Mouse (Mus musculus) small intestine, adult 2 months (tissue): Measurements from ENCODE around the gene Ncoa5. TPM values are rescaled to one million over a fixed set of nuclear protein-coding genes. Genes with fewer than 3 reads are reported as not detected.

Source experiments
- H3K27ac ChIP-seq: fragments of 200-500 bp; 2 replicates; pipeline ENCODE4 v1.5.1; 2012; ENCODE audit warnings: low read depth, low read length, control low read depth, inconsistent platforms; ENCODE audit not compliant: insufficient read depth
- H3K27me3 ChIP-seq: fragments of 200-500 bp; 2 replicates; pipeline ENCODE4 v1.6.1; 2012; ENCODE audit warnings: mild to moderate bottlenecking, moderate library complexity, low read length, inconsistent platforms; ENCODE audit not compliant: control insufficient read depth, insufficient read depth
- H3K36me3 ChIP-seq: fragments of 200-500 bp; 2 replicates; pipeline ENCODE4 v1.6.1; 2012; ENCODE audit warnings: mild to moderate bottlenecking, low read length, control low read depth, inconsistent platforms; ENCODE audit not compliant: control insufficient read depth, insufficient read depth
- H3K4me1 ChIP-seq: fragments of 200-500 bp; 2 replicates; pipeline ENCODE4 v1.6.1; 2012; ENCODE audit warnings: low read length, inconsistent platforms, mixed read lengths; ENCODE audit not compliant: control insufficient read depth, insufficient read depth, insufficient read length
- H3K4me3 ChIP-seq: fragments of 200-500 bp; 2 replicates; pipeline ENCODE4 v1.5.1; 2012; ENCODE audit warnings: low read depth, mild to moderate bottlenecking, control low read depth, inconsistent platforms, low read length, moderate library complexity
- CTCF ChIP-seq: fragments of 200-500 bp; IDR thresholded peaks from 2 replicates; pipeline ENCODE4 v1.5.1; 2012; ENCODE audit warnings: low read depth, mild to moderate bottlenecking, control low read depth, inconsistent platforms, low read length, moderate library complexity, mixed read lengths; ENCODE audit not compliant: insufficient replicate concordance, insufficient read length; ENCODE audit errors: extremely low read depth
- POLR2A ChIP-seq: fragments of 200-500 bp; IDR thresholded peaks from 2 replicates; pipeline ENCODE4 v1.6.1; 2012; ENCODE audit warnings: low read depth, mild to moderate bottlenecking, control low read depth, inconsistent platforms, low read length, moderate library complexity
- WGBS: fragments of 180-500 bp; shearing (Covaris S2); methylation state at CpG from one replicate; pipeline ENCODE4 v1.1.7; 2018; 5-methylcytosine and 5-hydroxymethylcytosine counted together
- polyA plus RNA-seq: library from polyadenylated mRNA; depleted of rRNA; stranded (reverse); fragments of >200 nt; gene quantifications from 2 replicates; pipeline ENCODE4 v1.2.3, GENCODE M21; 2012

The Ncoa5 gene
- polyA plus RNA-seq, 1 experiment, result 16.5 TPM

- no peak overlapping the region for H3K4me3 ChIP-seq
- H3K27me3 ChIP-seq, result no peaks in the 10 kb centered on the region
- TF ChIP-seq CTCF, result no peak
- no peak for TF ChIP-seq POLR2A
- 3% methylated on average over 1 of the region's 1 CpGs for WGBS
- H3K27ac ChIP-seq, result no peak overlapping the region
- peaks cover 4% of the 10 kb centered on the region for H3K36me3 ChIP-seq
- H3K4me1 ChIP-seq, result no peaks in the 10 kb centered on the region
Observed at GRCm38 (mm10) chr2:165027163-165027562, 7.5 kb downstream of the Ncoa5 start.

- Histone ChIP-seq H3K27ac (no peak overlapping the region), H3K36me3 (peaks cover 15% of the 10 kb centered on the region), H3K4me3 (no peak overlapping the region), H3K4me1 (no peaks in the 10 kb centered on the region), H3K27me3 (no peaks in the 10 kb centered on the region)
- 90% methylated on average over 3 of the region's 3 CpGs for WGBS
- no peak for TF ChIP-seq POLR2A
- TF ChIP-seq CTCF, result no peak
Observed at GRCm38 (mm10) chr2:165020490-165020889, 14.2 kb downstream of the Ncoa5 start.

GRCm38 (mm10) chr2:165014935-165015334, 19.7 kb downstream of the Ncoa5 start:
- no peaks in the 10 kb centered on the region for H3K27me3 ChIP-seq
- H3K27ac ChIP-seq, result no peak overlapping the region
- TF ChIP-seq POLR2A (no peak), CTCF (no peak)
- no peak overlapping the region for H3K4me3 ChIP-seq
- 66% methylated on average over 5 of the region's 5 CpGs for WGBS
- H3K36me3 ChIP-seq, result peaks cover 26% of the 10 kb centered on the region
- H3K4me1 ChIP-seq, result no peaks in the 10 kb centered on the region

GRCm38 (mm10) chr2:165010351-165010750, 24.3 kb downstream of the Ncoa5 start:
- Histone ChIP-seq H3K36me3 (peaks cover 44% of the 10 kb centered on the region), H3K4me3 (no peak overlapping the region), H3K27me3 (no peaks in the 10 kb centered on the region), H3K27ac (no peak overlapping the region), H3K4me1 (no peaks in the 10 kb centered on the region)
- TF ChIP-seq POLR2A (no peak), CTCF (no peak)
- 65% methylated on average over 10 of the region's 10 CpGs for WGBS

GRCm38 (mm10) chr2:165009581-165009980, 25.1 kb downstream of the Ncoa5 start:
- peaks cover 51% of the 10 kb centered on the region for H3K36me3 ChIP-seq
- WGBS, result 57% methylated on average over 2 of the region's 2 CpGs

GRCm38 (mm10) chr2:165009161-165009560, 25.5 kb downstream of the Ncoa5 start:
- H3K27me3 ChIP-seq, result no peaks in the 10 kb centered on the region
- 96% methylated on average over 14 of the region's 14 CpGs for WGBS
- H3K27ac ChIP-seq, result no peak overlapping the region
- peaks cover 55% of the 10 kb centered on the region for H3K36me3 ChIP-seq
- no peaks in the 10 kb centered on the region for H3K4me1 ChIP-seq
- TF ChIP-seq POLR2A (no peak), CTCF (no peak)
- no peak overlapping the region for H3K4me3 ChIP-seq

More at GRCm38 (mm10) chr2:165009581-165009980, 25.1 kb downstream of the Ncoa5 start:
- no peak overlapping the region for H3K27ac ChIP-seq
- H3K4me1 ChIP-seq, result no peaks in the 10 kb centered on the region
- H3K27me3 ChIP-seq, result no peaks in the 10 kb centered on the region
- no peak overlapping the region for H3K4me3 ChIP-seq
- no peak for TF ChIP-seq POLR2A
- no peak for TF ChIP-seq CTCF

- H3K36me3 ChIP-seq, result peaks cover 64% of the 10 kb centered on the region
- WGBS, result 92% methylated on average over 1 of the region's 1 CpGs
- H3K27me3 ChIP-seq, result no peaks in the 10 kb centered on the region
- H3K4me1 ChIP-seq, result no peaks in the 10 kb centered on the region
- H3K27ac ChIP-seq, result no peak overlapping the region
- TF ChIP-seq CTCF (no peak), POLR2A (no peak)
- H3K4me3 ChIP-seq, result no peak overlapping the region
Observed at GRCm38 (mm10) chr2:165007986-165008385, 26.7 kb downstream of the Ncoa5 start.
